ENCODE assay signal across 12 mouse cellular contexts in genomic region chr15:97747486-97747885, GRCm38 (mm10). TPM values are rescaled to one million over a fixed set of nuclear protein-coding genes. Genes with fewer than 3 reads are reported as not detected.
"Had no signal": no experiment of that assay in that cellular context is flagged by ENCODE, and none has a peak within 500 bp of the region (broad histone marks: within the 10 kb centered on the region; RNA-seq: fewer than 3 reads in every experiment).

No protein-coding gene starts in this region.

- H3K9ac ChIP-seq: neural tube, embryonic 12.5 days; neural tube, embryonic 13.5 days; neural tube, embryonic 15.5 days; stomach, embryonic 15.5 days had no signal

- H3K27me3 ChIP-seq: neural tube, embryonic 12.5 days; neural tube, embryonic 13.5 days; neural tube, embryonic 15.5 days; stomach, embryonic 15.5 days had no signal

- H3K27ac ChIP-seq: neural tube, embryonic 12.5 days; neural tube, embryonic 13.5 days; neural tube, embryonic 15.5 days; stomach, embryonic 15.5 days; stomach, postnatal 0 days had no signal

- H3K36me3 ChIP-seq: neural tube, embryonic 12.5 days; neural tube, embryonic 13.5 days; neural tube, embryonic 15.5 days; stomach, embryonic 15.5 days had no signal

- H3K4me3 ChIP-seq: neural tube, embryonic 12.5 days; neural tube, embryonic 13.5 days; neural tube, embryonic 15.5 days; stomach, embryonic 15.5 days had no signal

- DNase-seq: retina, postnatal 1 day; right cerebral cortex, adult 18-20 months; right cerebral cortex, postnatal 14 days; right cerebral cortex, postnatal 25 days; right cerebral cortex, postnatal 4 days; spleen, adult 18-20 months had no signal

- H3K9me3 ChIP-seq: neural tube, embryonic 12.5 days; neural tube, embryonic 13.5 days; neural tube, embryonic 15.5 days; stomach, embryonic 15.5 days had no signal

RNA-seq across cellular contexts. Expression of gene Endou, which starts 16.3 kb away (rescaled TPM):
- polyA plus RNA-seq: neural tube, embryonic 14.5 days had no signal
